Mouse (Mus musculus) stomach, postnatal 0 days (tissue): Measurements from ENCODE around the gene Alpk1. TPM values are rescaled to one million over a fixed set of nuclear protein-coding genes. Genes with fewer than 3 reads are reported as not detected.

Experiments
- ATAC-seq: fragments of 200-750 bp; cut with Nextera tagmentation; 2 replicates; pipeline ENCODE4 v1.8.0; 2017; ENCODE audit not compliant: low FRiP score, low TSS enrichment
- DNase-seq: peaks from one replicate; pipeline ENCODE4 v3.0.0-alpha.2; 2016; ENCODE audit warnings: low spot score
- H3K27ac ChIP-seq: fragments of 300-500 bp; sonication (generic); replicated peaks from 2 replicates; pipeline ENCODE4 v1.5.1; 2014; ENCODE audit warnings: mild to moderate bottlenecking, control low read depth
- H3K27me3 ChIP-seq: fragments of 300-500 bp; sonication (generic); 2 replicates; pipeline ENCODE4 v1.6.1; 2014; ENCODE audit warnings: low read length; ENCODE audit not compliant: control insufficient read depth, insufficient read depth
- H3K36me3 ChIP-seq: fragments of 300-500 bp; sonication (generic); 2 replicates; pipeline ENCODE4 v1.6.1; 2014; ENCODE audit warnings: low read length, mixed read lengths; ENCODE audit not compliant: control insufficient read depth, insufficient read depth
- H3K4me1 ChIP-seq: fragments of 300-500 bp; sonication (generic); replicated peaks from 2 replicates; pipeline ENCODE4 v1.6.1; 2014; ENCODE audit warnings: antibody characterized with exemption; ENCODE audit not compliant: control insufficient read depth, insufficient read depth
- H3K4me2 ChIP-seq: fragments of 300-500 bp; sonication (generic); replicated peaks from 2 replicates; pipeline ENCODE4 v1.6.1; 2014; ENCODE audit warnings: low read depth, mild to moderate bottlenecking, control low read depth, moderate library complexity
- H3K4me3 ChIP-seq: fragments of 300-500 bp; sonication (generic); 2 replicates; pipeline ENCODE4 v1.5.1; 2014; ENCODE audit warnings: low read depth, low read length, control low read depth
- H3K9ac ChIP-seq: fragments of 300-500 bp; sonication (generic); 2 replicates; pipeline ENCODE4 v1.6.1; 2014; ENCODE audit warnings: mild to moderate bottlenecking, low read length, control low read depth, mixed read lengths
- H3K9me3 ChIP-seq: fragments of 300-500 bp; sonication (generic); 2 replicates; pipeline ENCODE4 v1.6.1; 2016; ENCODE audit warnings: low read length; ENCODE audit not compliant: control insufficient read depth
- CTCF ChIP-seq: IDR thresholded peaks from 2 replicates; pipeline ENCODE4 v1.5.1; 2016; ENCODE audit warnings: antibody characterized with exemption, low read depth, mild to moderate bottlenecking, moderate library complexity
- EP300 ChIP-seq: optimal IDR thresholded peaks from 2 replicates; pipeline ENCODE3; 2016; ENCODE audit warnings: antibody characterized with exemption
- WGBS: fragments of 180-500 bp; shearing (Covaris S2); extraction: QIAGEN DNeasy Blood & Tissue Kit; methylation state at CpG from one replicate; pipeline ENCODE4 v1.1.7; 2014; 5-methylcytosine and 5-hydroxymethylcytosine counted together
- polyA plus RNA-seq: library from polyadenylated mRNA; unstranded; fragments of >200 nt; fragmentation: Nextera tagmentation; extraction: Ambion mirVana; gene quantifications from 2 replicates; pipeline ENCODE4 v1.2.1, GENCODE M21; 2015

Gene Alpk1
- polyA plus RNA-seq, 1 experiment from 2014 or later, result 1.5 TPM

- H3K27me3 ChIP-seq, result no peaks in the 10 kb centered on the region
- 72% methylated on average over 3 of the region's 3 CpGs for WGBS
- no peak overlapping the region for H3K4me2 ChIP-seq
- H3K9me3 ChIP-seq, result no peaks in the 10 kb centered on the region
- no peaks in the 10 kb centered on the region for H3K4me1 ChIP-seq
- TF ChIP-seq CTCF, result no peak
- no peak for TF ChIP-seq EP300
- DNase-seq, result no peak
- H3K27ac ChIP-seq, result no peak overlapping the region
- no peak overlapping the region for H3K4me3 ChIP-seq
- no peak overlapping the region for H3K9ac ChIP-seq
- no peak for ATAC-seq
- H3K36me3 ChIP-seq, result no peaks in the 10 kb centered on the region
Observed at GRCm38 (mm10) chr3:127765971-127766370, 14.4 kb downstream of the Alpk1 start.

- ATAC-seq, result no peak
- H3K4me2 ChIP-seq, result no peak overlapping the region
- no peaks in the 10 kb centered on the region for H3K27me3 ChIP-seq
- WGBS, result 67% methylated on average over 5 of the region's 5 CpGs
- H3K4me1 ChIP-seq, result no peaks in the 10 kb centered on the region
- H3K9me3 ChIP-seq, result no peaks in the 10 kb centered on the region
- H3K9ac ChIP-seq, result no peak overlapping the region
- no peak overlapping the region for H3K27ac ChIP-seq
- H3K4me3 ChIP-seq, result no peak overlapping the region
- TF ChIP-seq EP300 (no peak), CTCF (peak; percentile 40)
- DNase-seq, result no peak
- no peaks in the 10 kb centered on the region for H3K36me3 ChIP-seq
Observed at GRCm38 (mm10) chr3:127764541-127764940, 15.8 kb downstream of the Alpk1 start.

- H3K4me1 ChIP-seq, result no peaks in the 10 kb centered on the region
- H3K4me3 ChIP-seq, result no peak overlapping the region
- no peak overlapping the region for H3K27ac ChIP-seq
- H3K4me2 ChIP-seq, result no peak overlapping the region
- no peaks in the 10 kb centered on the region for H3K27me3 ChIP-seq
- H3K9me3 ChIP-seq, result no peaks in the 10 kb centered on the region
- H3K36me3 ChIP-seq, result no peaks in the 10 kb centered on the region
- no peak overlapping the region for H3K9ac ChIP-seq
- ATAC-seq (peak; percentile 67; the same call in 1 of the 2 replicates), DNase-seq (peak; percentile 82)
- TF ChIP-seq CTCF (peak; percentile 87), EP300 (no peak)
- 19% methylated on average over 7 of the region's 7 CpGs for WGBS
Observed at GRCm38 (mm10) chr3:127763076-127763612, 17.2 kb downstream of the Alpk1 start.

- H3K4me2 ChIP-seq, result no peak overlapping the region
- no peak for ATAC-seq
- no peak overlapping the region for H3K4me3 ChIP-seq
- H3K9ac ChIP-seq, result no peak overlapping the region
- no peak for DNase-seq
- H3K36me3 ChIP-seq, result no peaks in the 10 kb centered on the region
- no peak overlapping the region for H3K27ac ChIP-seq
- H3K9me3 ChIP-seq, result no peaks in the 10 kb centered on the region
- no peak for TF ChIP-seq CTCF
- TF ChIP-seq EP300, result no peak
- 74% methylated on average over 8 of the region's 8 CpGs for WGBS
- no peaks in the 10 kb centered on the region for H3K27me3 ChIP-seq
- H3K4me1 ChIP-seq, result no peaks in the 10 kb centered on the region
Observed at GRCm38 (mm10) chr3:127762403-127762802, 17.9 kb downstream of the Alpk1 start.

GRCm38 (mm10) chr3:127759212-127759611 lies 21.1 kb downstream of the Alpk1 start:
- Histone ChIP-seq H3K4me3 (no peak overlapping the region), H3K9ac (no peak overlapping the region), H3K27me3 (no peaks in the 10 kb centered on the region), H3K27ac (no peak overlapping the region), H3K4me2 (no peak overlapping the region), H3K9me3 (no peaks in the 10 kb centered on the region), H3K36me3 (no peaks in the 10 kb centered on the region), H3K4me1 (no peaks in the 10 kb centered on the region)
- WGBS, result 13% methylated on average over 8 of the region's 8 CpGs
- peak; percentile 77 for TF ChIP-seq CTCF
- TF ChIP-seq EP300, result no peak
- ATAC-seq (no peak), DNase-seq (peak; percentile 41)

GRCm38 (mm10) chr3:127758806-127759205 lies 21.5 kb downstream of the Alpk1 start:
- H3K4me3 ChIP-seq, result no peak overlapping the region
- H3K9ac ChIP-seq, result no peak overlapping the region
- no peaks in the 10 kb centered on the region for H3K9me3 ChIP-seq
- DNase-seq (no peak), ATAC-seq (no peak)
- no peak for TF ChIP-seq CTCF
- TF ChIP-seq EP300, result no peak
- no peak overlapping the region for H3K27ac ChIP-seq
- no peaks in the 10 kb centered on the region for H3K27me3 ChIP-seq
- WGBS, result 51% methylated on average over 4 of the region's 4 CpGs
- H3K36me3 ChIP-seq, result no peaks in the 10 kb centered on the region
- no peak overlapping the region for H3K4me2 ChIP-seq
- no peaks in the 10 kb centered on the region for H3K4me1 ChIP-seq
